Comparison of ENCODE assay signal across 10 mouse cellular contexts in the genomic region with DNA sequence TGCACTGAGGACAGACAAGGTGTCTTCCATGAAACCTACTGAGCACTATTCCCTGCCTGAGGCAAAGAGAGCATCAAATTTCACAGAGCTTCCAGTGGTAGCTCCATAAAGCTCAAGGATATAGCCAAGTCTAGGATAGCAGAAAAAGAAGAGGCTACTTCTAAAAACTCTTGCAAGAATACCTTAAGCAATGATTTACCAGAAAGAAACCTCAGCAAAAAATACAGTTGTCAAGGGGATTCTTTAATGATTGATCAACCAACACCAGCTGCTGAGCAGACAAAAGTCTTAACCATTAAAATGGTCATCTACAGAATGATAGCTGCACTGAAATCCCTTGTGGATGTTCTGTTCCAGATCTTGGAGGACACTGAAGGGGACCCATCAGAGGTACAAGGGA. TPM values are rescaled to one million over a fixed set of nuclear protein-coding genes. Genes with fewer than 3 reads are reported as not detected.
DNase-seq lines count a peak whose midpoint lies in the region; ATAC-seq and TF ChIP-seq lines count a peak whose summit lies in the region.
"Not testable (repeated sequence)": the region's sequence is repeated elsewhere in the genome, so short reads cannot be mapped to it uniquely, and the experiment has no call there.
"Had no signal": no experiment of that assay in that cellular context is flagged by ENCODE, and none has a peak within 500 bp of the region (broad histone marks: within the 10 kb centered on the region; RNA-seq: fewer than 3 reads in every experiment).

No protein-coding gene starts in this region.

- peak; percentile 65 for DNase-seq in kidney, adult 2 months
- DNase-seq in kidney, adult 9 months = peak; percentile 67
- peak; percentile 0 for DNase-seq in kidney, postnatal 0 days (ENCODE audit: low spot score)

- H3K4me3 ChIP-seq in kidney, adult 2 months (ENCODE audit: insufficient read depth, low read depth, low read length); kidney, postnatal 0 days (replicated peaks; ENCODE audit: low read depth, low read length): not testable (repeated sequence)

- ATAC-seq in kidney, postnatal 0 days (replicated peaks; ENCODE audit: low FRiP score, low read depth) = not testable (repeated sequence)

- not testable (repeated sequence) for H3K36me3 ChIP-seq in kidney, adult 2 months (ENCODE audit: control insufficient read depth, insufficient read depth, low read length); kidney, postnatal 0 days (ENCODE audit: insufficient read depth, low read length)

- TF ChIP-seq POLR2A in kidney, adult 2 months (IDR thresholded peaks at IDR 0.05; ENCODE audit: low read depth, low read length) = not testable (repeated sequence)

- not testable (repeated sequence) for TF ChIP-seq CTCF in kidney, adult 2 months (conservative IDR thresholded peaks at IDR 0.05; ENCODE audit: insufficient read depth, insufficient read length, low read depth, low read length); kidney, postnatal 0 days (IDR thresholded peaks at IDR 0.05; ENCODE audit: low read depth)

- H3K4me1 ChIP-seq in kidney, adult 2 months (ENCODE audit: control insufficient read depth, insufficient read depth, low read length); kidney, postnatal 0 days (replicated peaks; ENCODE audit: insufficient read depth, low read length): not testable (repeated sequence)

- not testable (repeated sequence) for H3K4me2 ChIP-seq in kidney, postnatal 0 days (ENCODE audit: low read length)

- H3K9me3 ChIP-seq in kidney, postnatal 0 days (replicated peaks; ENCODE audit: low read length) = not testable (repeated sequence)

- H3K27me3 ChIP-seq in kidney, adult 2 months (replicated peaks; ENCODE audit: control insufficient read depth, insufficient read depth, low read length); kidney, postnatal 0 days (ENCODE audit: insufficient read depth, low read length): not testable (repeated sequence)

- not testable (repeated sequence) for H3K9ac ChIP-seq in kidney, postnatal 0 days (ENCODE audit: low read depth, low read length)

- H3K27ac ChIP-seq in kidney, adult 2 months (ENCODE audit: insufficient read depth, low read depth, low read length); kidney, postnatal 0 days: not testable (repeated sequence)

RNA-seq across cellular contexts. Expression of a gene that starts 53.3 kb away (rescaled TPM):
- polyA plus RNA-seq in kidney, adult 2 months (2012; rRNA removed) = 2.1 TPM in 2 replicates
- 0.09 TPM in 1 of 2 replicates, not detected in the other for polyA plus RNA-seq in kidney, postnatal 0 days (2015; fragmentation: Nextera tagmentation; extraction: Ambion mirVana)
- polyA plus RNA-seq: activated CD4-positive, CD25-positive, alpha-beta regulatory T cell, adult 4 months; adrenal gland, adult 2 months; brain, embryonic 14.5 days; C2C12; CD4-positive, CD25-positive, alpha-beta regulatory T cell, adult 4 months; G1E; Patski had no signal

Comparison
In these comparisons a context has a peak if more than half of its experiments do, and no peak if none do; other contexts are left out.
1. DNase-seq: peak in every context shown above with its lines; median percentile 67 in kidney, adult 9 months; 65 in kidney, adult 2 months; 0 in kidney, postnatal 0 days.